Mouse (Mus musculus): ENCODE results near the gene 4930558K02Rik. TPM values are rescaled to one million over a fixed set of nuclear protein-coding genes. Genes with fewer than 3 reads are reported as not detected.

Gene 4930558K02Rik
- total and polyA plus RNA-seq, 3 experiments, result not detected

- DNase-seq, result no peak
- Histone ChIP-seq H3K36me3 (ENCODE audit: control insufficient read depth, insufficient read depth, low read length) (no peaks in the 10 kb centered on the region), H3K27me3 (ENCODE audit: control insufficient read depth, insufficient read depth, low read length) (no peaks in the 10 kb centered on the region), H3K4me1 (ENCODE audit: control insufficient read depth, insufficient read depth, low read length) (no peaks in the 10 kb centered on the region), H3K79me2 (replicated peaks; ENCODE audit: control insufficient read depth, insufficient read depth, low read length) (no peaks in the 10 kb centered on the region), H3K4me3 (no peak overlapping the region), H3K9ac (ENCODE audit: low read depth, low read length) (no peak overlapping the region), H3K27ac (no peak overlapping the region)
- TF ChIP-seq EP300 (IDR thresholded peaks at IDR 0.05; ENCODE audit: insufficient read depth, low read depth, low read length) (no peak), CTCF (IDR thresholded peaks at IDR 0.05) (no peak)
- WGBS, result 54% methylated on average over 1 of the region's 1 CpGs
- intact Hi-C loops (cut with DNase I), result no loop called here
Measured at GRCm38 (mm10) chr1:161952599-161952998, 26.8 kb downstream of the 4930558K02Rik start.

- intact Hi-C loops (cut with DNase I), result no loop called here
- no peak for DNase-seq
- Histone ChIP-seq H3K4me1 (ENCODE audit: control insufficient read depth, insufficient read depth, low read length) (no peaks in the 10 kb centered on the region), H3K79me2 (replicated peaks; ENCODE audit: control insufficient read depth, insufficient read depth, low read length) (no peaks in the 10 kb centered on the region), H3K36me3 (ENCODE audit: control insufficient read depth, insufficient read depth, low read length) (no peaks in the 10 kb centered on the region), H3K27me3 (ENCODE audit: control insufficient read depth, insufficient read depth, low read length) (no peaks in the 10 kb centered on the region), H3K4me3 (no peak overlapping the region), H3K27ac (no peak overlapping the region), H3K9ac (ENCODE audit: low read depth, low read length) (no peak overlapping the region)
- TF ChIP-seq EP300 (IDR thresholded peaks at IDR 0.05; ENCODE audit: insufficient read depth, low read depth, low read length) (no peak), CTCF (IDR thresholded peaks at IDR 0.05) (no peak), POLR2A (IDR thresholded peaks at IDR 0.05; ENCODE audit: insufficient read depth, low read depth, low read length) (no peak)
- WGBS, result 62% methylated on average over 5 of the region's 5 CpGs
Measured at GRCm38 (mm10) chr1:161951009-161951779, 28.2 kb downstream of the 4930558K02Rik start.

- H3K27me3 ChIP-seq (ENCODE audit: control insufficient read depth, insufficient read depth, low read length), result no peaks in the 10 kb centered on the region
- DNase-seq, result no peak
- no peak overlapping the region for H3K9ac ChIP-seq (ENCODE audit: low read depth, low read length)
- 80% methylated on average over 2 of the region's 2 CpGs for WGBS
- H3K4me1 ChIP-seq (ENCODE audit: control insufficient read depth, insufficient read depth, low read length), result no peaks in the 10 kb centered on the region
- TF ChIP-seq POLR2A (IDR thresholded peaks at IDR 0.05; ENCODE audit: insufficient read depth, low read depth, low read length) (no peak), EP300 (IDR thresholded peaks at IDR 0.05; ENCODE audit: insufficient read depth, low read depth, low read length) (no peak), CTCF (IDR thresholded peaks at IDR 0.05) (no peak)
- H3K27ac ChIP-seq, result no peak overlapping the region
- no peak overlapping the region for H3K4me3 ChIP-seq
- no peaks in the 10 kb centered on the region for H3K36me3 ChIP-seq (ENCODE audit: control insufficient read depth, insufficient read depth, low read length)
- intact Hi-C loops (cut with DNase I), result no loop called here
- H3K79me2 ChIP-seq (replicated peaks; ENCODE audit: control insufficient read depth, insufficient read depth, low read length), result no peaks in the 10 kb centered on the region
Measured at GRCm38 (mm10) chr1:161942082-161942481, 37.4 kb downstream of the 4930558K02Rik start.

- intact Hi-C loops (cut with DNase I), result no loop called here
- H3K27me3 ChIP-seq (ENCODE audit: control insufficient read depth, insufficient read depth, low read length), result no peaks in the 10 kb centered on the region
- no peak overlapping the region for H3K27ac ChIP-seq
- TF ChIP-seq POLR2A (IDR thresholded peaks at IDR 0.05; ENCODE audit: insufficient read depth, low read depth, low read length) (no peak), CTCF (IDR thresholded peaks at IDR 0.05) (no peak), EP300 (IDR thresholded peaks at IDR 0.05; ENCODE audit: insufficient read depth, low read depth, low read length) (no peak)
- no peak overlapping the region for H3K9ac ChIP-seq (ENCODE audit: low read depth, low read length)
- WGBS, result 80% methylated on average over 4 of the region's 4 CpGs
- H3K4me3 ChIP-seq, result no peak overlapping the region
- H3K79me2 ChIP-seq (replicated peaks; ENCODE audit: control insufficient read depth, insufficient read depth, low read length), result no peaks in the 10 kb centered on the region
- no peaks in the 10 kb centered on the region for H3K4me1 ChIP-seq (ENCODE audit: control insufficient read depth, insufficient read depth, low read length)
- H3K36me3 ChIP-seq (ENCODE audit: control insufficient read depth, insufficient read depth, low read length), result no peaks in the 10 kb centered on the region
- DNase-seq, result no peak
Measured at GRCm38 (mm10) chr1:161932286-161932685, 47.1 kb downstream of the 4930558K02Rik start.

- Histone ChIP-seq H3K27me3 (ENCODE audit: control insufficient read depth, insufficient read depth, low read length) (no peaks in the 10 kb centered on the region), H3K4me1 (ENCODE audit: control insufficient read depth, insufficient read depth, low read length) (no peaks in the 10 kb centered on the region), H3K36me3 (ENCODE audit: control insufficient read depth, insufficient read depth, low read length) (no peaks in the 10 kb centered on the region), H3K27ac (no peak overlapping the region), H3K4me3 (no peak overlapping the region), H3K79me2 (replicated peaks; ENCODE audit: control insufficient read depth, insufficient read depth, low read length) (no peaks in the 10 kb centered on the region), H3K9ac (ENCODE audit: low read depth, low read length) (no peak overlapping the region)
- intact Hi-C loops (cut with DNase I), result no loop called here
- 89% methylated on average over 10 of the region's 10 CpGs for WGBS
- TF ChIP-seq POLR2A (IDR thresholded peaks at IDR 0.05; ENCODE audit: insufficient read depth, low read depth, low read length) (no peak), EP300 (IDR thresholded peaks at IDR 0.05; ENCODE audit: insufficient read depth, low read depth, low read length) (no peak), CTCF (IDR thresholded peaks at IDR 0.05) (no peak)
- DNase-seq, result no peak
Measured at GRCm38 (mm10) chr1:161931817-161932216, 47.6 kb downstream of the 4930558K02Rik start.

GRCm38 (mm10) chr1:161931313-161931712, 48.1 kb downstream of the 4930558K02Rik start:
- WGBS, result 56% methylated on average over 4 of the region's 4 CpGs
- Histone ChIP-seq H3K4me3 (no peak overlapping the region), H3K36me3 (ENCODE audit: control insufficient read depth, insufficient read depth, low read length) (no peaks in the 10 kb centered on the region), H3K79me2 (replicated peaks; ENCODE audit: control insufficient read depth, insufficient read depth, low read length) (no peaks in the 10 kb centered on the region), H3K27ac (no peak overlapping the region), H3K9ac (ENCODE audit: low read depth, low read length) (no peak overlapping the region), H3K4me1 (ENCODE audit: control insufficient read depth, insufficient read depth, low read length) (no peaks in the 10 kb centered on the region), H3K27me3 (ENCODE audit: control insufficient read depth, insufficient read depth, low read length) (no peaks in the 10 kb centered on the region)
- intact Hi-C loops (cut with DNase I), result no loop called here
- TF ChIP-seq POLR2A (IDR thresholded peaks at IDR 0.05; ENCODE audit: insufficient read depth, low read depth, low read length) (no peak), CTCF (IDR thresholded peaks at IDR 0.05) (no peak)
- no peak for DNase-seq

Data from heart, adult 2 months (tissue).